Mouse (Mus musculus) liver, embryonic 13.5 days (tissue): Measurements from ENCODE around the gene Rnf220. TPM values are rescaled to one million over a fixed set of nuclear protein-coding genes. Genes with fewer than 3 reads are reported as not detected.

Experiments used
- ATAC-seq: fragments of 200-750 bp; cut with Nextera tagmentation; 2 replicates; pipeline ENCODE4 v1.8.0; 2017; ENCODE audit warnings: low read depth, mild to moderate bottlenecking, moderate number of reproducible peaks, moderate library complexity
- DNase-seq: peaks from one replicate; pipeline ENCODE4 v3.0.0; 2022
- H3K27ac ChIP-seq: fragments of 300-500 bp; sonication (generic); 2 replicates; pipeline ENCODE4 v1.5.1; 2015; ENCODE audit warnings: moderate library complexity, mild to moderate bottlenecking, inconsistent platforms
- H3K27me3 ChIP-seq: fragments of 300-500 bp; sonication (generic); 2 replicates; pipeline ENCODE4 v1.6.1; 2015; ENCODE audit warnings: mild to moderate bottlenecking, inconsistent platforms
- H3K36me3 ChIP-seq: fragments of 300-500 bp; sonication (generic); 2 replicates; pipeline ENCODE4 v1.6.1; 2015; ENCODE audit warnings: mild to moderate bottlenecking, inconsistent platforms
- H3K4me1 ChIP-seq: fragments of 300-500 bp; sonication (generic); replicated peaks from 2 replicates; pipeline ENCODE4 v1.6.1; 2015; ENCODE audit warnings: inconsistent platforms
- H3K4me2 ChIP-seq: fragments of 300-500 bp; sonication (generic); 2 replicates; pipeline ENCODE4 v1.6.1; 2015; ENCODE audit warnings: inconsistent platforms, mild to moderate bottlenecking, moderate library complexity
- H3K4me3 ChIP-seq: fragments of 300-500 bp; sonication (generic); replicated peaks from 2 replicates; pipeline ENCODE4 v1.5.1; 2015; ENCODE audit warnings: mild to moderate bottlenecking, inconsistent platforms
- H3K9ac ChIP-seq: fragments of 300-500 bp; sonication (generic); 2 replicates; pipeline ENCODE4 v1.6.1; 2015; ENCODE audit warnings: mild to moderate bottlenecking, inconsistent platforms
- H3K9me3 ChIP-seq: fragments of 300-500 bp; sonication (generic); replicated peaks from 2 replicates; pipeline ENCODE4 v1.6.1; 2016; ENCODE audit warnings: inconsistent platforms
- WGBS: fragments of 180-500 bp; shearing (Covaris S2); methylation state at CpG from one replicate; pipeline ENCODE4 v1.1.7; 2015; ENCODE audit not compliant: insufficient replicate concordance; 5-methylcytosine and 5-hydroxymethylcytosine counted together
- polyA plus RNA-seq: library from polyadenylated mRNA; unstranded; fragments of >200 nt; fragmentation: Nextera tagmentation; extraction: Ambion mirVana; gene quantifications from 2 replicates; pipeline ENCODE4 v1.2.1, GENCODE M21; 2015

Gene Rnf220
- polyA plus RNA-seq, 1 experiment from 2014 or later, result 31.6 TPM

GRCm38 (mm10) chr4:117288927-117289801 is 207.7 kb downstream of the Rnf220 start:
- Histone ChIP-seq H3K27me3 (no peaks in the 10 kb centered on the region), H3K4me1 (peaks cover 42% of the 10 kb centered on the region), H3K36me3 (peaks cover 38% of the 10 kb centered on the region), H3K4me3 (peak overlapping the region; percentile 83), H3K27ac (peak overlapping the region; percentile 93), H3K9ac (peak overlapping the region; percentile 72), H3K9me3 (no peaks in the 10 kb centered on the region), H3K4me2 (peak overlapping the region; percentile 87)
- WGBS, result under 1% methylated on average over 80 of the region's 80 CpGs
- peak; percentile 67 for DNase-seq
- ATAC-seq, result peak; percentile 84

- 19% methylated on average over 25 of the region's 25 CpGs for WGBS
Observed at GRCm38 (mm10) chr4:117288277-117288926, 208.4 kb downstream of the Rnf220 start.

GRCm38 (mm10) chr4:117284363-117284762 is 212.5 kb downstream of the Rnf220 start:
- no peaks in the 10 kb centered on the region for H3K9me3 ChIP-seq
- 77% methylated on average over 4 of the region's 4 CpGs for WGBS
- H3K9ac ChIP-seq, result 0 out of 2 replicates have a peak overlapping the region, but pooled peaks have one; percentile 7
- H3K4me2 ChIP-seq, result no peak overlapping the region
- ATAC-seq, result no peak
- peak overlapping the region; percentile 10; the same call in 1 of the 2 replicates for H3K27ac ChIP-seq
- H3K36me3 ChIP-seq, result peaks cover 86% of the 10 kb centered on the region
- no peak overlapping the region for H3K4me3 ChIP-seq
- peaks cover 40% of the 10 kb centered on the region for H3K4me1 ChIP-seq
- no peaks in the 10 kb centered on the region for H3K27me3 ChIP-seq
- DNase-seq, result no peak

More at GRCm38 (mm10) chr4:117288277-117288926, 208.4 kb downstream of the Rnf220 start:
- H3K27me3 ChIP-seq, result no peaks in the 10 kb centered on the region
- peak overlapping the region; percentile 72 for H3K9ac ChIP-seq
- H3K4me1 ChIP-seq, result peaks cover 50% of the 10 kb centered on the region
- peak overlapping the region; percentile 83 for H3K4me3 ChIP-seq
- H3K36me3 ChIP-seq, result peaks cover 45% of the 10 kb centered on the region
- no peaks in the 10 kb centered on the region for H3K9me3 ChIP-seq
- ATAC-seq (peak; percentile 41), DNase-seq (peak; percentile 29)
- peak overlapping the region; percentile 87 for H3K4me2 ChIP-seq
- H3K27ac ChIP-seq, result peak overlapping the region; percentile 93

GRCm38 (mm10) chr4:117283271-117284191 is 213.3 kb downstream of the Rnf220 start:
- Histone ChIP-seq H3K36me3 (peaks cover 94% of the 10 kb centered on the region), H3K9me3 (no peaks in the 10 kb centered on the region), H3K27ac (no peak overlapping the region), H3K27me3 (no peaks in the 10 kb centered on the region), H3K4me3 (no peak overlapping the region), H3K4me2 (no peak overlapping the region), H3K4me1 (peaks cover 38% of the 10 kb centered on the region), H3K9ac (0 out of 2 replicates have a peak overlapping the region, but pooled peaks have one; percentile 7)
- ATAC-seq, result no peak
- WGBS, result 70% methylated on average over 22 of the region's 22 CpGs
- DNase-seq, result no peak

GRCm38 (mm10) chr4:117281090-117281845 is 215.6 kb downstream of the Rnf220 start:
- H3K9me3 ChIP-seq, result no peaks in the 10 kb centered on the region
- DNase-seq (no peak), ATAC-seq (no peak)
- no peak overlapping the region for H3K27ac ChIP-seq
- peaks cover 17% of the 10 kb centered on the region for H3K4me1 ChIP-seq
- no peak overlapping the region for H3K4me2 ChIP-seq
- H3K9ac ChIP-seq, result no peak overlapping the region
- H3K4me3 ChIP-seq, result no peak overlapping the region
- no peaks in the 10 kb centered on the region for H3K27me3 ChIP-seq
- peaks cover 100% of the 10 kb centered on the region for H3K36me3 ChIP-seq
- WGBS, result 83% methylated on average over 19 of the region's 19 CpGs

GRCm38 (mm10) chr4:117280397-117280930 is 216.4 kb downstream of the Rnf220 start:
- Histone ChIP-seq H3K9ac (no peak overlapping the region), H3K27ac (no peak overlapping the region), H3K27me3 (no peaks in the 10 kb centered on the region), H3K4me2 (no peak overlapping the region), H3K36me3 (peaks cover 100% of the 10 kb centered on the region), H3K4me3 (no peak overlapping the region), H3K9me3 (no peaks in the 10 kb centered on the region), H3K4me1 (peaks cover 17% of the 10 kb centered on the region)
- DNase-seq, result no peak
- WGBS, result 88% methylated on average over 8 of the region's 8 CpGs
- no peak for ATAC-seq

GRCm38 (mm10) chr4:117279253-117279642 is 217.6 kb downstream of the Rnf220 start:
- 92% methylated on average over 2 of the region's 2 CpGs for WGBS
- Histone ChIP-seq H3K9me3 (peaks cover 6% of the 10 kb centered on the region), H3K27ac (no peak overlapping the region; the same call in 1 of the 2 replicates), H3K4me3 (no peak overlapping the region), H3K27me3 (no peaks in the 10 kb centered on the region), H3K4me2 (no peak overlapping the region), H3K36me3 (peaks cover 100% of the 10 kb centered on the region), H3K9ac (no peak overlapping the region), H3K4me1 (peaks cover 11% of the 10 kb centered on the region)
- no peak for DNase-seq
- ATAC-seq, result no peak

GRCm38 (mm10) chr4:117278381-117279252 is 218.2 kb downstream of the Rnf220 start:
- WGBS, result 79% methylated on average over 10 of the region's 10 CpGs
- H3K27me3 ChIP-seq, result no peaks in the 10 kb centered on the region
- no peak for DNase-seq
- H3K9ac ChIP-seq, result no peak overlapping the region
- H3K27ac ChIP-seq, result no peak overlapping the region; the same call in 1 of the 2 replicates
- H3K4me2 ChIP-seq, result no peak overlapping the region
- H3K9me3 ChIP-seq, result peaks cover 11% of the 10 kb centered on the region
- peaks cover 5% of the 10 kb centered on the region; the same call in 1 of the 2 replicates for H3K4me1 ChIP-seq
- H3K4me3 ChIP-seq, result no peak overlapping the region
- no peak for ATAC-seq
- H3K36me3 ChIP-seq, result peaks cover 100% of the 10 kb centered on the region

- H3K27me3 ChIP-seq, result no peaks in the 10 kb centered on the region
Observed at GRCm38 (mm10) chr4:117277687-117278086, 219.2 kb downstream of the Rnf220 start.

More at GRCm38 (mm10) chr4:117277687-117278086, 219.2 kb downstream of the Rnf220 start:
- no peaks in the 10 kb centered on the region for H3K4me1 ChIP-seq
- WGBS, result 93% methylated on average over 7 of the region's 7 CpGs
- ATAC-seq (no peak), DNase-seq (no peak)
- peaks cover 100% of the 10 kb centered on the region for H3K36me3 ChIP-seq
- H3K9ac ChIP-seq, result no peak overlapping the region
- no peak overlapping the region for H3K4me3 ChIP-seq
- peaks cover 11% of the 10 kb centered on the region for H3K9me3 ChIP-seq
- H3K27ac ChIP-seq, result no peak overlapping the region
- H3K4me2 ChIP-seq, result no peak overlapping the region
